Mouse (Mus musculus) lung, postnatal 25 days (tissue): ENCODE measurements around the gene Akap8.

ENCODE experiments used
- DNase-seq: peaks from one replicate; pipeline ENCODE4 v3.0.0; 2022; ENCODE audit warnings: low spot score

Gene Akap8

GRCm38 (mm10) chr17:32349037-32349732, 28.1 kb upstream of the Akap8 start:
- peak; percentile 37 for DNase-seq

GRCm38 (mm10) chr17:32348406-32348805, 27.4 kb upstream of the Akap8 start:
- DNase-seq = no peak

GRCm38 (mm10) chr17:32341102-32341501, 20.1 kb upstream of the Akap8 start:
- DNase-seq = no peak

GRCm38 (mm10) chr17:32340110-32340509, 19.1 kb upstream of the Akap8 start:
- no peak for DNase-seq

GRCm38 (mm10) chr17:32335869-32336268, 14.8 kb upstream of the Akap8 start:
- no peak for DNase-seq

GRCm38 (mm10) chr17:32334921-32335320, 13.9 kb upstream of the Akap8 start:
- DNase-seq = no peak

GRCm38 (mm10) chr17:32333675-32334303, 12.8 kb upstream of the Akap8 start:
- no peak for DNase-seq

- no peak for DNase-seq
Observed at GRCm38 (mm10) chr17:32327501-32327900, 6.5 kb upstream of the Akap8 start.

- DNase-seq = no peak
Observed at GRCm38 (mm10) chr17:32322809-32323208, 1.8 kb upstream of the Akap8 start.

GRCm38 (mm10) chr17:32321836-32322235, 798 bp upstream of the Akap8 start:
- DNase-seq = no peak

- DNase-seq = no peak
Observed at GRCm38 (mm10) chr17:32321390-32321734, 324 bp upstream of the Akap8 start.

GRCm38 (mm10) chr17:32319950-32320349, 1.1 kb downstream of the Akap8 start:
- DNase-seq = no peak

- no peak for DNase-seq
Observed at GRCm38 (mm10) chr17:32317708-32318107, 3.3 kb downstream of the Akap8 start.

GRCm38 (mm10) chr17:32317032-32317431, 4.0 kb downstream of the Akap8 start:
- no peak for DNase-seq

GRCm38 (mm10) chr17:32315560-32315959, 5.5 kb downstream of the Akap8 start:
- no peak for DNase-seq

- no peak for DNase-seq
Observed at GRCm38 (mm10) chr17:32313892-32314291, 7.1 kb downstream of the Akap8 start.

GRCm38 (mm10) chr17:32312801-32313200, 8.2 kb downstream of the Akap8 start:
- no peak for DNase-seq

GRCm38 (mm10) chr17:32307963-32308362, 13.1 kb downstream of the Akap8 start:
- DNase-seq = no peak

GRCm38 (mm10) chr17:32298125-32298524, 22.9 kb downstream of the Akap8 start:
- DNase-seq = no peak

- DNase-seq = no peak
Observed at GRCm38 (mm10) chr17:32295901-32296300, 25.1 kb downstream of the Akap8 start.

GRCm38 (mm10) chr17:32295160-32295559, 25.9 kb downstream of the Akap8 start:
- no peak for DNase-seq

- no peak for DNase-seq
Observed at GRCm38 (mm10) chr17:32285138-32285670, 35.8 kb downstream of the Akap8 start.

- peak; percentile 90 for DNase-seq
Observed at GRCm38 (mm10) chr17:32284262-32285137, 36.5 kb downstream of the Akap8 start, which contains the start of gene Brd4. Gene Brd4, minus strand, starts transcription at chr17:32284722.
